Mouse (Mus musculus): ENCODE measurements around the gene St6galnac3.

Gene St6galnac3

GRCm38 (mm10) chr3:153690553-153690952 lies 34.4 kb downstream of the St6galnac3 start:
- DNase-seq (ENCODE audit: low spot score), result no peak

- no peak for DNase-seq (ENCODE audit: low spot score)
Measured at GRCm38 (mm10) chr3:153689793-153690291, 35.1 kb downstream of the St6galnac3 start.

- DNase-seq (ENCODE audit: low spot score), result no peak
Measured at GRCm38 (mm10) chr3:153687896-153688295, 37.1 kb downstream of the St6galnac3 start.

GRCm38 (mm10) chr3:153684909-153685308 lies 40.1 kb downstream of the St6galnac3 start:
- no peak for DNase-seq (ENCODE audit: low spot score)

DNA sequence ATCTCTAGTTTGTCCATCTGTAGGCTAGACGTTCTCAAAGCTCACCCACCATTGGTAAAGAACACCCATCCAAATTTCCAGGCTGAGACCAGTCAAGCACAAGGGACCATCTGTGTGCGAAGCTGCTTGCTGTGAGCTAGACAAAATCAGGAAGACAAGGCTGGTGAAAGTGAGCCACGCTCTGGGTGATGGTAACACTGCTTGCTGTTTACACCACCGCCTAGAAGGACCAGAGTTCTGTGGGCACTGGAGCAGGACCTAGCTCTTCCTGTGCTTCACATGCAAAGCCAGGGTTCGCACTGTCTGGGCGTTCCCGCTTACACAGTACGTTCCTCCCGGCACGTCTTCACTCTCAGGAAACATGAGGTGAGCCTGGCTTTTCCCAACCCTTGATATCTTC lies 42.7 kb downstream of the St6galnac3 start:
- no peak for DNase-seq (ENCODE audit: low spot score)

- no peak for DNase-seq (ENCODE audit: low spot score)
Measured at GRCm38 (mm10) chr3:153681720-153682119, 43.3 kb downstream of the St6galnac3 start.

- no peak for DNase-seq (ENCODE audit: low spot score)
Measured at GRCm38 (mm10) chr3:153675832-153676231, 49.1 kb downstream of the St6galnac3 start.

DNA sequence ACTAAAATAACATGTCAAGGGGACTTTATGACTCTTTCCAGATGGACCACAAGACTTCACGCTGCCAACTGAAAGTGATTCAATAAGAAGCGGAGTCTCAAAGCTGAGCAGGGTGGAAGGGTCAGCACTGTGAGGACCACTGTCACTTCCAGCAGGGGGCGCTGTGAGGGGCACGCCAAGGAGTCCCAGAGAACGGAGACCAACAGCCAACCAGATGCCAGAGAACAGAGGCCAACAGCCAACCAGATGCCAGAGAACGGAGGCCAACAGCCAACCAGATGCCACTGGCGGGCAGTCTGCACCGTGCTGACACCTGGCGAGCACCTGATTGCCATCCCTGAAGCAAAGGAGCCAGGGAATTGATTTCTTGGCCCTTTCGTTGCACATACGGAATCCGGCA lies 49.9 kb downstream of the St6galnac3 start:
- DNase-seq (ENCODE audit: low spot score), result no peak

GRCm38 (mm10) chr3:153674359-153674758 lies 50.6 kb downstream of the St6galnac3 start:
- no peak for DNase-seq (ENCODE audit: low spot score)

DNA sequence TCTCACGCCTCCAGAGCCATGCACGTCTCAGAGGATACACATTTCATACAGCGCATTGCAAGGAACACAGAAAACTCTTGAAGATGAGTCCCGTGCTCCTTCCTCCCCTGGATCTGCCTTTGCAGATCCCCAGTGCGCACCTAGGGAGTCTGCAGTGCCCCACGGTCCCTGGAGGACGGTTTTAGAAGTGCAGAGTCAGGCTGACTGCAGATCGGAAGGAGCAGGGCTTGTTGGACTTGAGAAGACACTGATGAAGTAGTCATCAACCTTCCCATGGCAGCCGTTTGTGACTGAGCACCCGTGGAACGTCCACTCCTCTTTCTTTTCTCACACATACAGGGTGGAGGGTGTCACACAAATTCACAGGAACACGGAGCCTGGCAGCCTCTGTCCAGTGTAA lies 51.5 kb downstream of the St6galnac3 start:
- no peak for DNase-seq (ENCODE audit: low spot score)

DNA sequence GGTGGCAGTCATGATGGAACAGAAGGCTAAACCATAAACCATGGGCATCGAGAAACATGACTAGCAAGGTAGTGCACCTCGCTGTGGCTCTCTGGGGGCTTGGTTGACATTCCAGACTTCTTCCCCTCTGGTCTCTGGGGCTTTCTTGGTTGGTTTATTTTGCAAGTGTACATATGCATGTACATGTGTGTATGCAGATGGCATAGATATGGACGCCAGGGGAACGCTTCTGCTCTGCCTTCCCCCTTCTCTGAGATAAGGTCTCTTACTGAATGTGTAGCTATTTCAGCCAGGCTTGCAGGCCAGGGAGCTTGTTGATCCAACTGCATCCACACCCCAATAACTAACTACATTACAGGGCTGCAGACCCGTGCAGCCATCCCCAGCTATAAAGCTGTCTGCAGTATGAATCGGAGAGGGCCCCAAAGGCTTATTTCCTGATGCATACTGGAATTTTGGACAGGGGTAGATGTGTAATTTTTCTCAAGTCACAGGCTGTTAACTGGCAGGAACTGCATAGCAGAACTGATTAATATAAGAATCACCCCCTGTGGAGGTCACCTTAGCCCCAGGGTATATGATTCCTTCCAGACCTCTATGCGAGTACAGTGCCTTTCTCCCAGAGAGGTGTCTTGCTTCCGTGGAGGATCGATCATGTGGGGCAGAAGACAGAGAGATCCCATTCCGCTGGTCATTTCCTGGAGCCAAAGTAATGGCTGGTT lies 53.9 kb downstream of the St6galnac3 start:
- DNase-seq (ENCODE audit: low spot score), result no peak

GRCm38 (mm10) chr3:153669737-153670435 lies 55.1 kb downstream of the St6galnac3 start:
- DNase-seq (ENCODE audit: low spot score), result no peak

GRCm38 (mm10) chr3:153669329-153669728 lies 55.6 kb downstream of the St6galnac3 start:
- DNase-seq (ENCODE audit: low spot score), result no peak

DNA sequence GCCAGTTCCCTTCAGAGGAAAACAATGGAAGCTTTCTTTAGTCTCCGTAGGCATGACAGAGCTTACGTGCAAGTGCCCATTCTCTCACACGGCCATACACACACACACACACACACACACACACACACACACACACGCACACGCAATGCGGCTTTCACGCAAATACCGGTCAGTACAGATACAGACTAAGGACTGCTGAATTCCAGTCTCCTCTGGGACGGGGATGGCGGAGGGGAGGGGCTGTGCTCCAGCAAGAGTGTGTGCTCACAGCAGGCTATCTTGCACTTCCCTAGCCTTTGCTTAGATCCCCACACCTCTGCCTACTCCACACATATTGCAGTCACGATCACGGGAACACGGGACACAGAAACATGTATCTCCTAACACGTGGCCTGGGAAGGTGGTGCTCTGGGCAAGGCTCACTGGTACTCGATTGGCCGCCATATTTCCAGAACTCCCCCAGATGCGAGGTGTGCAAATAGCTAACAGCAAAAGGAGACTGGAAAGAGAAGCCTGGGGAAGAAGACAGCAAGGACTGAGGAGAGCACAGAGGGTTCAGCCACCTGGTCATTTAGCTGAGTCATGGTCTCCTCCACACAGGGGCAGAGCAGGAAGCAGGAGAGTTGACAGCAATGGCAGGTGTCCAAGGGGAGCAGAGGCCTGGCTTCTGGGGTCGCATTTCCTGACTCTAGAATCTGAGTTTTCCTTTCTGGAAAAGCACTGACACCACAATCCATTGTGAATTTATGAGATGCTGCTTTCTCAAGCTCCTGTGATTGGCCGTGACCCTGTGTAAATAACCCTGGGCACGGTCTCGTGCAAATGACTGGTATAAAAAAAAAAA lies 56.3 kb downstream of the St6galnac3 start:
- no peak for DNase-seq (ENCODE audit: low spot score)

GRCm38 (mm10) chr3:153664696-153665095 lies 60.3 kb downstream of the St6galnac3 start:
- no peak for DNase-seq (ENCODE audit: low spot score)

- no peak for DNase-seq (ENCODE audit: low spot score)
Measured at GRCm38 (mm10) chr3:153663841-153664427, 61.0 kb downstream of the St6galnac3 start.

GRCm38 (mm10) chr3:153662796-153663195 lies 62.2 kb downstream of the St6galnac3 start:
- DNase-seq (ENCODE audit: low spot score), result no peak

GRCm38 (mm10) chr3:153661927-153662326 lies 63.0 kb downstream of the St6galnac3 start:
- DNase-seq (ENCODE audit: low spot score), result no peak

GRCm38 (mm10) chr3:153659575-153660168 lies 65.3 kb downstream of the St6galnac3 start:
- DNase-seq (ENCODE audit: low spot score), result no peak

- no peak for DNase-seq (ENCODE audit: low spot score)
Measured at GRCm38 (mm10) chr3:153658051-153658777, 66.8 kb downstream of the St6galnac3 start.

DNA sequence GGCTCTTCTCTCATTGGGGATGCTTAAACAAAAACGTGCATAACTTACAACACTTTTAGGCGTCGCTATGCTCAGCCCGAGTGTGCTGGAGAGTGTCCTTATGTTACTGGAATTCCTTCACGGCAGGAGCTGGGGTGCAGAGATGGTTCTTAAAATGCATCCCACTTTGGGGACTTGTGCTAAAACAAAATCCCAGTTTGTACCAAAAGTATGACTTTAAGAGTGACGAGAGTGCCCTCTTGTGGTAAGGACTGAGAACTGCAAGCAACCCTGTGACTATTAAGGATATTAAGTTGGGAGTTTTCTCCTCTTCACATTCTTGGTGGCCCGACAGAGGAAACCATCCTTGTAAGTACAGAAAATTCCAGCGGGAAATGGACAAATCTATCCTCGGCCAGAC lies 69.9 kb downstream of the St6galnac3 start:
- no peak for DNase-seq (ENCODE audit: low spot score)
